7 mouse cellular contexts compared by ENCODE assay signal in the genomic region with DNA sequence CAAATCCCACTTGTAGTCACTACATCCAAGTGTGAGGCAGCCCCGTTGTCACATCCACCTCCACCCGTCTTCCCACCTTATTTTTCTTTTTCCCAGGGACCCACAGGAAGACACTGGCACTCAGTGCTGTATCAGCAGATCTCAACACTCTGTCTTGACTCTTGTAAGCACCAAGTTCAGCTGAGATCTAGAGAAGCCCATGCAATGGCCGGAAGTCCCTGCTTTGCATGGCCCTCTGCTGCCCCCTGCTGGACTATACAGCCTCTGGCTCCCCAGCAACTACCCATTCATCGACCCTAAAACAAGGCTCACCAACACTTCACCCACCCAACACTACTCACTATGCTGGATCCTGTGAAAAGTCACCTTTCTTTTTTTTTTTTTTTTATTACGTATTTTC. TPM values are rescaled to one million over a fixed set of nuclear protein-coding genes. Genes with fewer than 3 reads are reported as not detected.
DNase-seq lines count a peak whose midpoint lies in the region; ATAC-seq lines count a peak whose summit lies in the region.

No protein-coding gene starts in this region.

- H3K27me3 ChIP-seq in intestine, embryonic 16.5 days (replicated peaks; ENCODE audit: control insufficient read depth, insufficient read depth, low read length), result no peaks in the 10 kb centered on the region
- H3K27me3 ChIP-seq in midbrain, embryonic 11.5 days (ENCODE audit: control insufficient read depth, insufficient read depth, low read length), result no peaks in the 10 kb centered on the region

- 18% methylated on average over 5 of the region's 5 CpGs for WGBS in intestine, embryonic 16.5 days
- WGBS in midbrain, embryonic 11.5 days, result 37% methylated on average over 5 of the region's 5 CpGs

- no peak overlapping the region for H3K9ac ChIP-seq in intestine, embryonic 16.5 days (ENCODE audit: low read depth, low read length)
- H3K9ac ChIP-seq in midbrain, embryonic 11.5 days (ENCODE audit: low read length), result no peak overlapping the region

- 0 out of 2 replicates have a peak, but pooled peaks cover 2% of the 10 kb centered on the region for H3K4me1 ChIP-seq in intestine, embryonic 16.5 days (ENCODE audit: control insufficient read depth, insufficient read depth, low read length)
- no peaks in the 10 kb centered on the region for H3K4me1 ChIP-seq in midbrain, embryonic 11.5 days (ENCODE audit: control insufficient read depth, insufficient read depth, low read length)

- DNase-seq in adrenal gland, adult (ENCODE audit: inconsistent age in 2 of 2, low spot score in 1 of 2), result peak; percentile 83 to 94
- DNase-seq in embryo, embryonic 11 days, result peak; percentile 92
- DNase-seq in gastrocnemius, postnatal 36 days, result peak; percentile 74 to 88
- DNase-seq in left cerebral cortex, postnatal 25 days (ENCODE audit: low spot score in 2 of 2), result peak; percentile 86 to 88
- peak; percentile 98 for DNase-seq in midbrain, embryonic 11.5 days (ENCODE audit: low spot score, missing footprints)
- peak; percentile 86 for DNase-seq in skeletal muscle tissue, adult 2 months (ENCODE audit: low read depth, low spot score)

- H3K4me2 ChIP-seq in intestine, embryonic 16.5 days (ENCODE audit: low read depth, low read length), result no peak overlapping the region
- H3K4me2 ChIP-seq in midbrain, embryonic 11.5 days, result no peak overlapping the region

- H3K36me3 ChIP-seq in intestine, embryonic 16.5 days (ENCODE audit: control insufficient read depth, insufficient read depth, low read length), result no peaks in the 10 kb centered on the region
- H3K36me3 ChIP-seq in midbrain, embryonic 11.5 days (ENCODE audit: control insufficient read depth, insufficient read depth, low read length), result no peaks in the 10 kb centered on the region

- H3K9me3 ChIP-seq in intestine, embryonic 16.5 days (ENCODE audit: control insufficient read depth, low read length), result no peaks in the 10 kb centered on the region
- no peaks in the 10 kb centered on the region for H3K9me3 ChIP-seq in midbrain, embryonic 11.5 days (ENCODE audit: control insufficient read depth, low read length)

- H3K4me3 ChIP-seq in intestine, embryonic 16.5 days (ENCODE audit: low read length), result no peak overlapping the region
- no peak overlapping the region for H3K4me3 ChIP-seq in midbrain, embryonic 11.5 days (ENCODE audit: low read depth, low read length)

- H3K27ac ChIP-seq in intestine, embryonic 16.5 days (ENCODE audit: low read length), result no peak overlapping the region
- H3K27ac ChIP-seq in midbrain, embryonic 11.5 days (ENCODE audit: low read depth, low read length), result no peak overlapping the region

- peak; percentile 87 for ATAC-seq in intestine, embryonic 16.5 days
- peak; percentile 76 for ATAC-seq in midbrain, embryonic 11.5 days (ENCODE audit: low FRiP score)

- intact Hi-C loops in gastrocnemius, postnatal 36 days (cut with DNase I), result loop anchor here (1.0 to 5.0 kb wide), 4 partner anchors 32 to 288 kb away; a partner anchor contains a TSS
- intact Hi-C loops in left cerebral cortex, postnatal 25 days (cut with DNase I), result loop anchor here (1.0 to 5.0 kb wide), 4 partner anchors 32 to 288 kb away; a partner anchor contains a TSS

RNA-seq across cellular contexts. Expression of a gene that starts 13.9 kb away (rescaled TPM):
- 10 to 100 TPM; 12.6 to 12.9 TPM for total RNA-seq in gastrocnemius, postnatal 36 days (2021)
- polyA plus RNA-seq in intestine, embryonic 16.5 days (2015; fragmentation: Nextera tagmentation; extraction: Ambion mirVana), result 45.1 and 48.7 TPM in 2 replicates
- total RNA-seq in left cerebral cortex, postnatal 25 days (2021), result 10 to 100 TPM; 42.2 to 46.8 TPM
- 84.2 and 92.4 TPM in 2 replicates for polyA plus RNA-seq in midbrain, embryonic 11.5 days (2014; fragmentation: Nextera tagmentation; extraction: Ambion mirVana)

RNA-seq across cellular contexts. Expression of a gene that starts 32.6 kb away (rescaled TPM):
- total RNA-seq in gastrocnemius, postnatal 36 days (2021), result 1 to 10 TPM; 6.0 to 6.5 TPM
- 12.0 and 13.0 TPM in 2 replicates for polyA plus RNA-seq in intestine, embryonic 16.5 days (2015; fragmentation: Nextera tagmentation; extraction: Ambion mirVana)
- 1 to 10 TPM; 2.3 to 3.1 TPM for total RNA-seq in left cerebral cortex, postnatal 25 days (2021)
- 1.9 and 2.2 TPM in 2 replicates for polyA plus RNA-seq in midbrain, embryonic 11.5 days (2014; fragmentation: Nextera tagmentation; extraction: Ambion mirVana)
